Mouse (Mus musculus) liver, embryonic 16.5 days (tissue): Measurements from ENCODE around the gene Cx3cr1. TPM values are rescaled to one million over a fixed set of nuclear protein-coding genes. Genes with fewer than 3 reads are reported as not detected.

Experiments used
- ATAC-seq: fragments of 200-750 bp; cut with Nextera tagmentation; 2 replicates; pipeline ENCODE4 v1.8.0; 2017; ENCODE audit warnings: low read depth, mild to moderate bottlenecking, moderate number of reproducible peaks, moderate library complexity
- H3K27ac ChIP-seq: fragments of 300-500 bp; sonication (generic); 2 replicates; pipeline ENCODE4 v1.5.1; 2014; ENCODE audit warnings: mild to moderate bottlenecking, low read length
- H3K27me3 ChIP-seq: fragments of 300-500 bp; sonication (generic); 2 replicates; pipeline ENCODE4 v1.6.1; 2014; ENCODE audit warnings: low read depth, low read length, mixed read lengths; ENCODE audit not compliant: control insufficient read depth, insufficient read depth
- H3K36me3 ChIP-seq: fragments of 300-500 bp; sonication (generic); 2 replicates; pipeline ENCODE4 v1.6.1; 2014; ENCODE audit warnings: mild to moderate bottlenecking; ENCODE audit not compliant: control insufficient read depth, insufficient read depth
- H3K4me1 ChIP-seq: fragments of 300-500 bp; sonication (generic); 2 replicates; pipeline ENCODE4 v1.6.1; 2014; ENCODE audit warnings: low read depth, low read length, mixed read lengths; ENCODE audit not compliant: control insufficient read depth
- H3K4me2 ChIP-seq: fragments of 300-500 bp; sonication (generic); 2 replicates; pipeline ENCODE4 v1.6.1; 2014; ENCODE audit warnings: low read depth, low read length, mixed read lengths
- H3K4me3 ChIP-seq: fragments of 300-500 bp; sonication (generic); 2 replicates; pipeline ENCODE4 v1.5.1; 2014; ENCODE audit warnings: low read depth, mild to moderate bottlenecking, low read length
- H3K9ac ChIP-seq: fragments of 300-500 bp; sonication (generic); 2 replicates; pipeline ENCODE4 v1.6.1; 2014; ENCODE audit warnings: low read depth, low read length
- H3K9me3 ChIP-seq: fragments of 300-500 bp; sonication (generic); replicated peaks from 2 replicates; pipeline ENCODE4 v1.6.1; 2016; ENCODE audit warnings: low read length; ENCODE audit not compliant: control insufficient read depth
- WGBS: fragments of 180-500 bp; shearing (Covaris S2); extraction: QIAGEN DNeasy Blood & Tissue Kit; methylation state at CpG from one replicate; pipeline ENCODE4 v1.1.7; 2014; ENCODE audit not compliant: insufficient replicate concordance; 5-methylcytosine and 5-hydroxymethylcytosine counted together
- polyA plus RNA-seq: library from polyadenylated mRNA; unstranded; fragments of >200 nt; fragmentation: Nextera tagmentation; extraction: Ambion mirVana; gene quantifications from 2 replicates; pipeline ENCODE4 v1.2.1, GENCODE M21; 2015

The Cx3cr1 gene
- polyA plus RNA-seq, 1 experiment from 2014 or later: 3.2 TPM

- Histone ChIP-seq H3K4me3 (no peak overlapping the region), H3K9ac (no peak overlapping the region), H3K4me2 (0 out of 2 replicates have a peak overlapping the region, but pooled peaks have one; percentile 75), H3K27ac (no peak overlapping the region), H3K4me1 (peaks cover 13% of the 10 kb centered on the region), H3K36me3 (no peaks in the 10 kb centered on the region), H3K27me3 (no peaks in the 10 kb centered on the region), H3K9me3 (no peaks in the 10 kb centered on the region)
- ATAC-seq: no peak
- WGBS: 37% methylated on average over 5 of the region's 5 CpGs
These were observed 66.8 kb downstream of the Cx3cr1 start for GRCm38 (mm10) chr9:120002893-120003292.

GRCm38 (mm10) chr9:120001945-120002725, 67.5 kb downstream of the Cx3cr1 start:
- ATAC-seq: peak; percentile 90
- Histone ChIP-seq H3K9ac (peak overlapping the region; percentile 52), H3K4me1 (peaks cover 13% of the 10 kb centered on the region), H3K27me3 (no peaks in the 10 kb centered on the region), H3K4me3 (peak overlapping the region; percentile 58), H3K36me3 (no peaks in the 10 kb centered on the region), H3K9me3 (no peaks in the 10 kb centered on the region), H3K27ac (peak overlapping the region; percentile 74), H3K4me2 (peak overlapping the region; percentile 75)
- 7% methylated on average over 31 of the region's 31 CpGs for WGBS

GRCm38 (mm10) chr9:120000761-120001160, 68.9 kb downstream of the Cx3cr1 start:
- WGBS: 49% methylated on average over 5 of the region's 5 CpGs
- Histone ChIP-seq H3K27me3 (no peaks in the 10 kb centered on the region), H3K9me3 (no peaks in the 10 kb centered on the region), H3K4me3 (no peak overlapping the region), H3K9ac (no peak overlapping the region), H3K4me1 (peaks cover 13% of the 10 kb centered on the region), H3K27ac (no peak overlapping the region), H3K36me3 (no peaks in the 10 kb centered on the region), H3K4me2 (no peak overlapping the region)
- ATAC-seq: 0 out of 2 replicates have a peak, but pooled peaks have one; percentile 6

GRCm38 (mm10) chr9:119999636-120000035, 70.0 kb downstream of the Cx3cr1 start:
- WGBS: 63% methylated on average over 6 of the region's 6 CpGs
- no peak for ATAC-seq
- Histone ChIP-seq H3K4me2 (no peak overlapping the region), H3K4me1 (peaks cover 13% of the 10 kb centered on the region), H3K9ac (no peak overlapping the region), H3K27me3 (no peaks in the 10 kb centered on the region), H3K27ac (no peak overlapping the region), H3K4me3 (no peak overlapping the region), H3K9me3 (no peaks in the 10 kb centered on the region), H3K36me3 (no peaks in the 10 kb centered on the region)

- 58% methylated on average over 1 of the region's 1 CpGs for WGBS
- H3K4me3 ChIP-seq: no peak overlapping the region
- no peak overlapping the region for H3K27ac ChIP-seq
- no peaks in the 10 kb centered on the region for H3K36me3 ChIP-seq
- H3K9me3 ChIP-seq: no peaks in the 10 kb centered on the region
- no peak overlapping the region for H3K9ac ChIP-seq
- H3K27me3 ChIP-seq: no peaks in the 10 kb centered on the region
- no peak overlapping the region for H3K4me2 ChIP-seq
- no peak for ATAC-seq
- peaks cover 13% of the 10 kb centered on the region for H3K4me1 ChIP-seq
These were observed 70.9 kb downstream of the Cx3cr1 start for GRCm38 (mm10) chr9:119998776-119999175.

GRCm38 (mm10) chr9:119996080-119996479, 73.6 kb downstream of the Cx3cr1 start:
- Histone ChIP-seq H3K9ac (no peak overlapping the region), H3K27me3 (no peaks in the 10 kb centered on the region), H3K4me3 (no peak overlapping the region), H3K9me3 (no peaks in the 10 kb centered on the region), H3K27ac (no peak overlapping the region), H3K4me1 (no peaks in the 10 kb centered on the region; the same call in 1 of the 2 replicates), H3K36me3 (no peaks in the 10 kb centered on the region), H3K4me2 (no peak overlapping the region)
- 55% methylated on average over 4 of the region's 4 CpGs for whole genome bisulfite sequencing
- no peak for ATAC-seq

- Histone ChIP-seq H3K27me3 (no peaks in the 10 kb centered on the region), H3K4me3 (no peak overlapping the region), H3K4me1 (no peaks in the 10 kb centered on the region), H3K9ac (no peak overlapping the region), H3K4me2 (no peak overlapping the region), H3K36me3 (no peaks in the 10 kb centered on the region), H3K9me3 (no peaks in the 10 kb centered on the region), H3K27ac (no peak overlapping the region)
- ATAC-seq: no peak
- 34% methylated on average over 7 of the region's 7 CpGs for WGBS
These were observed 75.5 kb downstream of the Cx3cr1 start for GRCm38 (mm10) chr9:119994207-119994606.

GRCm38 (mm10) chr9:119993092-119993844, 76.4 kb downstream of the Cx3cr1 start:
- H3K9me3 ChIP-seq: no peaks in the 10 kb centered on the region
- 24% methylated on average over 10 of the region's 10 CpGs for WGBS
- no peak overlapping the region for H3K27ac ChIP-seq
- no peaks in the 10 kb centered on the region for H3K36me3 ChIP-seq
- H3K4me1 ChIP-seq: no peaks in the 10 kb centered on the region
- H3K9ac ChIP-seq: no peak overlapping the region
- ATAC-seq: no peak
- no peak overlapping the region for H3K4me3 ChIP-seq
- no peak overlapping the region for H3K4me2 ChIP-seq
- H3K27me3 ChIP-seq: no peaks in the 10 kb centered on the region

- H3K9me3 ChIP-seq: no peaks in the 10 kb centered on the region
- no peak overlapping the region for H3K4me3 ChIP-seq
- H3K4me2 ChIP-seq: no peak overlapping the region
- no peak overlapping the region for H3K9ac ChIP-seq
- H3K4me1 ChIP-seq: no peaks in the 10 kb centered on the region
- H3K27me3 ChIP-seq: no peaks in the 10 kb centered on the region
- H3K27ac ChIP-seq: no peak overlapping the region
- whole genome bisulfite sequencing: 51% methylated on average over 5 of the region's 5 CpGs
- H3K36me3 ChIP-seq: no peaks in the 10 kb centered on the region
- no peak for ATAC-seq
These were observed 78.4 kb downstream of the Cx3cr1 start for GRCm38 (mm10) chr9:119991310-119991709.
